Mouse (Mus musculus): Measurements from ENCODE around the gene Plxnd1.

GRCm38 (mm10) chr6:115945633-115946032 is 49.2 kb downstream of the Plxnd1 start:
- TF ChIP-seq CTCF (IDR thresholded peaks at IDR 0.05; ENCODE audit: borderline replicate concordance, insufficient read depth, low read length) = no peak
- TF ChIP-seq POLR2A (IDR thresholded peaks at IDR 0.05; ENCODE audit: low read depth, low read length) = no peak
